Mouse (Mus musculus): Measurements from ENCODE around the gene Ubqln4.
"Not testable (repeated sequence)": the region's sequence is repeated elsewhere in the genome, so short reads cannot be mapped to it uniquely, and the experiment has no call there.

Gene Ubqln4

GRCm38 (mm10) chr3:88602466-88602865 is 48.9 kb downstream of the Ubqln4 start:
- DNase-seq (ENCODE audit: low spot score) = no peak

- peak; percentile 67 for DNase-seq (ENCODE audit: low spot score)
Observed at GRCm38 (mm10) chr3:88603714-88604161, 50.2 kb downstream of the Ubqln4 start.

DNA sequence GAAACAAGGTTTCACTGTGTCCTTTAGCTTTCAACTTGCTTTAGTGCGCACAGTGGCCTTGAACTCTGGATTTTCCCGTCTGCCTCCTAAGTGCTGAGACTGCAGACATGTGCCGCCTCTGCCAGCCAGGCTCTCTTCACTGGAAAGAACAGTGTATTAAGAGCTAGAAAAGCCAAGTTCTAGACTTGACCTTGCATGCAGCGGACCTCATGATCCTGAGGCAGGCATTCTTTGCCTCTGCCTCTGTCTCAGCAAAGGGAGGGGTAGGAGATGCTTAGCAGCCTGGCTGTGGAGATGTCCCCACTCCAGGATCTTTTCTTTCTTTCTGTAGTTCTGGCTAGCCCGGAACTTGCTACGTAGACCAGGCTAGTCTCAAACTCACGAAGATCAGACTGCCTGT is 51.3 kb downstream of the Ubqln4 start:
- DNase-seq (ENCODE audit: low spot score) = no peak

DNA sequence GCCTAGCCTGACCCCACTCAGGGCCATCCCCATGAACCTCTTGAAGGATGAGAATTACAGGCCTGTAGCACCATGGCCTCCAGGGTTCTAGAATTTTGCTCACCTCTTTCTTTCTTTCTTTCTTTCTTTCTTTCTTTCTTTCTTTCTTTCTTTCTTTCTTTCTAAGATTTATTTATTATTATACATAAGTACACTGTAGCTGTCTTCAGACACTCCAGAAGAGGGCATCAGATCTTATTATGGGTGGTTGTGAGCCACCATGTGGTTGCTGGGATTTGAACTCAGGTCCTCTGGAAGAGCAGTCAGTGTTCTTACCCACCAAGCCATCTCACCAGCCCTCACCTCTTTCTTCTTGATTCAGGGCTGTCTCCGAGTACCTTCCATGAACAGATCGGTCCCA is 52.1 kb downstream of the Ubqln4 start, which contains the start of gene Arhgef2:
TSS of gene Arhgef2 (plus strand) at position 301 of the 400 bp plus-strand sequence.
- DNase-seq (ENCODE audit: low spot score) = not testable (repeated sequence)

DNA sequence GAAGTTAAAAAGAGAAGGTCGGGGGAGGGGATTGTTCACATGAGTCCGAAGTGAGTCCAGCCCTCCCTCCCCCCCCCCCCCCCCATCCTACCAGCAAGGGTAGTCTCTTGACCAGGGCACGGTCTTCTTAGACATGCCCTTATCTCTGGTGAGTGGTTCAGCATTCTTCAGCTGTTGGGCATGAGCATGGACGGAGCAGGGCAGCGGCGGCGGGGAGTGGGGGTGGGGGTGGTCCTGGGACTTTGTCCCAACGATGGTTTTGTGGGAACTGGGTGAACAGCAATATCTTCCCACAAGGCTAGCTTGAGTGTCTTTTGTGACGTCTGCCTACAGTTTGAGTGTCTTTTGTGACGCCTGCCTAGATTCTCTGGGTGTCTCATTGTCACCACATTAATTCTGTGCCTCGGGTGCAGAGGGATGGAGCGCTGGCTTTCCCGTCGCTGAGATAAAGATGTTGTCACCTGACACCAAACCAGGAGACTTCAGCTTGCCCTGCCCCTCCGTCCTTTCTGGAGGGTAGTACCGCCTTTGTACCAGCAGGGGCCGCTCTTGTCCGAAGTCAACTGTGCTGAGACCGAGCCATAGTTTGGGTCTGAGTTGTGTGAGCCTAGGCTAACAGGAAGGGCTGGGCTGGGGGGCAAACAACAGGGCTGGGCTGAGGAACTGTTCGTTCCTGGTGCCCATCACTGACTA is 53.7 kb downstream of the Ubqln4 start:
- DNase-seq (ENCODE audit: low spot score) = peak; percentile 83

- no peak for DNase-seq (ENCODE audit: low spot score)
Observed at GRCm38 (mm10) chr3:88607758-88608138, 54.2 kb downstream of the Ubqln4 start.

GRCm38 (mm10) chr3:88609066-88609465 is 55.5 kb downstream of the Ubqln4 start:
- DNase-seq (ENCODE audit: low spot score) = no peak

DNA sequence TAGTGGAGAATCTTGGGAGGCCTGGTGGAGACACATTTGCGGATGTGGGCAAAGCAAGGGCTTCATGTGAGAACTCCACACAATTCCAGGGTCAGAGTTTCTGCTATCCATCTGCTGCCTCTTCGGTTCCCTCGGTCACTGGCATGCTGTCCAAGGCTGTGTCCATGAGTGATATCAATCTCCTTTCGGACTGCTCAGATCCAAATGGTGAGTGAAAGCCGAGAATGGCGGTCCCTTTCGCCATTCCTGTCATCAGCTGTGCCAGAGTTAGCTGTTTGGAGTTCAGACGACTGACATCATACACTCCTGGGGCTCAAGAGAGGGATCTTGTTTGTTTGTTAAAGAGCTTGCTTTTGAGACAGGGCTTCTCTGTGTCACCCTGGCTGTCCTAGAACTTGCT is 60.9 kb downstream of the Ubqln4 start:
- no peak for DNase-seq (ENCODE audit: low spot score)

- no peak for DNase-seq (ENCODE audit: low spot score)
Observed at GRCm38 (mm10) chr3:88615117-88615516, 61.6 kb downstream of the Ubqln4 start.

- DNase-seq (ENCODE audit: low spot score) = no peak
Observed at GRCm38 (mm10) chr3:88615902-88616391, 62.4 kb downstream of the Ubqln4 start.

- DNase-seq (ENCODE audit: low spot score) = no peak
Observed at GRCm38 (mm10) chr3:88616951-88617500, 63.5 kb downstream of the Ubqln4 start.

DNA sequence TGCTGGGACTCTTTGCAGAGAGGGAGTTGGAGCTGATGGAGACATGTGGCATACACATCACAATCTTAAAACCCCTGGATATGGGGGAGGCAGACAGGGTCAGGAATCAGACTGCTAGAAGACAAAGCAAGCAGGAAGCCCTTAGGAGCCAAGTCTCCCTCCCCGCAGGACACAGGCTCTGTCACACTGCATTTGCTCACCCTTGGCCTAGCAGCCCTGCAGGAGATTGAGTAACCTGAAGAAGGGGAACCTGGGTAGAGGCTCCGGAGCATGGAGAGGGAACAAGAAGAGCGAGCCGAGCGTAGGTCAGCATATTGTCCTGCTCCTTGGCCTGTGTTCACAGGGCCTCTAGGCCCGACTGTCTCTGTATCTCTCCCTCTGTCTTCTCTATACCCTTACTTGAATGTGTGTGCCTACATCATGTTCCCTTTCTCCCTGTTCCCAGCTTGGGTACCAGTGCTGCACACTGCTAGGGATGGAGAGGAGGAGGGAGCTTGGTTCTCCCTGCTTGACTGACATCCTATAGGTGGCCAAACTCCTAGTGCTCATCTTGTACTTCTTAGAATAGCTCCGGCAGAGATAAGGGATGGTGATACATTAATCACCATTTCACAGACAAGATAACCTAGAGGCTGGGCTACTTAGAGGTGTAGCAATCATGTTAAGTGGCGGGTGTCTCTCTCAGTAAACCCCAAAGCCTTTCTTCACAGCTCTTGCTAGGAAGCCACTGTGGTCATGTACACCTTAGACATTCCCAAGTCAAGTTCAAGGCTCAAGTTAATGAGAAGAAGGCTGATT is 64.7 kb downstream of the Ubqln4 start:
- DNase-seq (ENCODE audit: low spot score) = no peak

All from c-Kit-positive CD71-positive TER-119-positive erythroid progenitor cells, embryonic 14.5 days (primary cell).